Mouse (Mus musculus) C2C12 (cell line): ENCODE results near the gene Fam222b. TPM values are rescaled to one million over a fixed set of nuclear protein-coding genes. Genes with fewer than 3 reads are reported as not detected.

ENCODE experiments used
- H3K27me3 ChIP-seq: one replicate; pipeline ENCODE4 v1.6.1; 2011; ENCODE audit not compliant: control insufficient read depth, insufficient read depth, insufficient read length
- H3K36me3 ChIP-seq: one replicate; pipeline ENCODE4 v1.6.1; 2011; ENCODE audit not compliant: control insufficient read depth, insufficient read depth
- H3K4me3 ChIP-seq: one replicate; pipeline ENCODE4 v1.5.1; 2011; ENCODE audit warnings: mild to moderate bottlenecking, control low read depth; ENCODE audit not compliant: poor library complexity, insufficient read depth, severe bottlenecking
- H3K79me2 ChIP-seq: one replicate; pipeline ENCODE4 v1.6.1; 2011; ENCODE audit not compliant: control insufficient read depth, insufficient read depth
- H3K79me3 ChIP-seq: one replicate; pipeline ENCODE4 v1.6.1; 2011; ENCODE audit warnings: low read depth, control low read depth
- H3ac ChIP-seq: one replicate; pipeline ENCODE3; 2011; ENCODE audit warnings: low read depth; ENCODE audit not compliant: control insufficient read depth, insufficient read length
- CEBPB ChIP-seq: IDR thresholded peaks from one replicate; pipeline ENCODE4 v1.6.1; 2011; ENCODE audit warnings: low read depth, mild to moderate bottlenecking, control low read depth, moderate library complexity
- CTCF ChIP-seq: IDR thresholded peaks from one replicate; pipeline ENCODE4 v1.5.1; 2011; ENCODE audit not compliant: control insufficient read depth, insufficient read depth, insufficient read length
- FOSL1 ChIP-seq: IDR thresholded peaks from one replicate; pipeline ENCODE4 v1.8.0; 2011; ENCODE audit warnings: mild to moderate bottlenecking, low read length; ENCODE audit not compliant: poor library complexity, insufficient read depth, severe bottlenecking
- MAX ChIP-seq: IDR thresholded peaks from one replicate; pipeline ENCODE4 v1.6.1; 2011; ENCODE audit warnings: mild to moderate bottlenecking, control low read depth
- MYOD1 ChIP-seq: IDR thresholded peaks from one replicate; pipeline ENCODE4 v1.6.1; 2011; ENCODE audit warnings: low read depth; ENCODE audit not compliant: control insufficient read depth, insufficient read length
- MYOG ChIP-seq: IDR thresholded peaks from one replicate; pipeline ENCODE4 v1.6.1; 2011; ENCODE audit not compliant: control insufficient read depth, insufficient read length; ENCODE audit errors: extremely low read depth
- USF1 ChIP-seq: IDR thresholded peaks from one replicate; pipeline ENCODE4 v1.6.1; 2011; ENCODE audit warnings: low read depth, mild to moderate bottlenecking, control low read depth, moderate library complexity
- polyA plus RNA-seq: library from polyadenylated mRNA; unstranded; fragments of >200 nt; fragmentation: generic; extraction: Trizol; gene quantifications from one replicate; pipeline ENCODE4 v1.2.1, GENCODE M21; 2012; ENCODE audit warnings: missing spikeins

The Fam222b gene
- polyA plus RNA-seq, 1 experiment, result 12.2 TPM

DNA sequence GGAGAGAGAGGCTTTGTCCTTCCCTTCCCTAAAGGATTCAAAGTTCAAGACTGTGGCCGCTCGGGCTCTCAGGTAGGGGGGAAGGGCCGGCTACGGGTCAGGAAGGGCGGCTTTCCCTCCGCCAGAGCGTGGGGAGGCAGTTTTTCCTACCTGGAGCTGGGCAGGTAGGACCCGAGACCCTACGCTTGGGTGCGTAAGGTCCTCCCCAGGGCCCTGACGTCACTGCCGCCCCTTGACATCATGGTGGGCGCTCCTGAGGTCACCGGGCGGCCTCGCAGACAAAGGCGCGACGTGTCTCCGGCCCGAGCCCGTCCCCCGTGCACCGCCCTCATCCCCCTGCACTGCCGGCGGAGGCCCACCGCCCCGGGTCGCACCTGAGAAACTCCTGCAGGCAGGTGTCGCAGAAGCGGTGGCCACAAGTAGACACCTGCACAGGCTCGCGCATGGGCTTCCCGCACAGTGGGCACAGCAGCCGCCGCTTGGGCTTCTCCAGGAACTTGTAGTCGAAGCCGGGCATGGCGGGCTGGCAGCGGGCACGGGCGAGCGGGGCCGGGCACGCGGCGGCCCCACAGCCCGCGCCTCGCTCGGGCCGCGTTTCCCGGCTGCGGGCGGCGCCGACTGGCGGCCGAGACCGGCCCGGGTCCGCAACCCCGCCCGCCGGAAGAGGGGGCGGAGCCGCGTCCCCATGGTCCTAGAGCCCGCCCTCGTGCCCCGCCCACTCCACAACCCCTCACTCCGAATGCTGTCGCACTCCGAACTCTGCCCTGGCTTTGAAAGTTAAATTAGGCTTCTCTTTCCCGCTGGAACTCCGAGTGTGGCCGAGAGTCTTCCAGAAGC is 70.7 kb downstream of the Fam222b start, which contains the start of gene Traf4:
TSS of gene Traf4 (minus strand) at position 666 of the 837 bp plus-strand sequence.
- Histone ChIP-seq H3K4me3 (peak within 1 kb of the TSS; percentile 94), H3K27me3 (no peaks in the 10 kb centered on the region), H3K79me2 (peaks cover 47% of the 10 kb centered on the region), H3K36me3 (peaks cover 31% of the 10 kb centered on the region), H3K79me3 (peaks cover 38% of the 10 kb centered on the region), H3ac (peak within 1 kb of the TSS; percentile 94)
- TF ChIP-seq CEBPB, result no peak
- TF ChIP-seq MAX, result peak; percentile 10
- peak; percentile 39 for TF ChIP-seq CTCF

- H3K79me2 ChIP-seq, result peaks cover 46% of the 10 kb centered on the region
- peak overlapping the region; percentile 94 for H3K4me3 ChIP-seq
- H3K79me3 ChIP-seq, result peaks cover 38% of the 10 kb centered on the region
- H3K27me3 ChIP-seq, result no peaks in the 10 kb centered on the region
- H3ac ChIP-seq, result peak overlapping the region; percentile 73
- TF ChIP-seq CTCF, result no peak
- TF ChIP-seq MYOG, result no peak
- TF ChIP-seq USF1, result no peak
- no peak for TF ChIP-seq MAX
- TF ChIP-seq MYOD1, result no peak
- no peak for TF ChIP-seq CEBPB
- TF ChIP-seq FOSL1, result no peak
- H3K36me3 ChIP-seq, result peaks cover 25% of the 10 kb centered on the region
Measured at GRCm38 (mm10) chr11:78165761-78166109, 71.3 kb downstream of the Fam222b start.

- no peak for TF ChIP-seq CEBPB
- TF ChIP-seq FOSL1, result no peak
- TF ChIP-seq CTCF, result no peak
- no peak for TF ChIP-seq MYOG
- TF ChIP-seq USF1, result no peak
- no peak for TF ChIP-seq MAX
- TF ChIP-seq MYOD1, result no peak
- Histone ChIP-seq H3K36me3 (peaks cover 21% of the 10 kb centered on the region), H3K79me3 (peaks cover 38% of the 10 kb centered on the region), H3ac (peak overlapping the region; percentile 73), H3K79me2 (peaks cover 42% of the 10 kb centered on the region), H3K27me3 (no peaks in the 10 kb centered on the region), H3K4me3 (peak overlapping the region; percentile 94)
Measured at GRCm38 (mm10) chr11:78166161-78166560, 71.7 kb downstream of the Fam222b start.

DNA sequence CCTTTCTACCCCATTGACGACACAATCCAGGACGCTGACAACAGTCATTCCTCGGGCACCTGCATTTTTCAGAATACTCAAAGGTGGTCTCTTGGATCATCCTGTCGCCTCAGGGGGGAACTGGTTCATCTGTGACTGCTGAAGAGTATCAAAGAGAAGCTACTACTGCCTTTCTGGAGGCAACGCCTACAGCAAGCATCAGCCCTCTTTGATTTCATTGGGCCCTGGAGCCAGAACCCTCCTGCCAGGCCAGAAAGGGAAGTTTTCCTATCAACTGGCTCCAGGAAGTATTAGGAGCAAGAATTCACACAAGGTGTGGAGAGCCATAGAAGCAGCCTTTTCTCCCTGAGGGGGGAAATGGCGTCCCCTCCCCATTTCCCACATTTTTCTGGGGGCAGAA is 72.2 kb downstream of the Fam222b start:
- no peak overlapping the region for H3ac ChIP-seq
- no peak for TF ChIP-seq FOSL1
- TF ChIP-seq MAX, result no peak
- TF ChIP-seq USF1, result no peak
- TF ChIP-seq MYOG, result no peak
- TF ChIP-seq MYOD1, result no peak
- no peak for TF ChIP-seq CTCF
- no peak for TF ChIP-seq CEBPB
- H3K79me3 ChIP-seq, result peaks cover 36% of the 10 kb centered on the region
- H3K27me3 ChIP-seq, result no peaks in the 10 kb centered on the region
- H3K79me2 ChIP-seq, result peaks cover 37% of the 10 kb centered on the region
- H3K4me3 ChIP-seq, result no peak overlapping the region
- peaks cover 18% of the 10 kb centered on the region for H3K36me3 ChIP-seq

- Histone ChIP-seq H3K27me3 (no peaks in the 10 kb centered on the region), H3K36me3 (peaks cover 16% of the 10 kb centered on the region), H3K79me2 (peaks cover 30% of the 10 kb centered on the region), H3ac (no peak overlapping the region), H3K4me3 (no peak overlapping the region), H3K79me3 (peaks cover 28% of the 10 kb centered on the region)
- TF ChIP-seq MAX (no peak), FOSL1 (no peak), CEBPB (no peak)
Measured at GRCm38 (mm10) chr11:78167257-78167959, 72.9 kb downstream of the Fam222b start.
